Mouse (Mus musculus) monocyte, adult 59 days (primary cell): ENCODE measurements around the gene Vmn1r224. TPM values are rescaled to one million over a fixed set of nuclear protein-coding genes. Genes with fewer than 3 reads are reported as not detected.

Experiments
- total RNA-seq, 2 experiments: library from RNA; stranded (reverse); gene quantifications; one replicate each; pipeline ENCODE4 v1.2.4; 2023

Gene Vmn1r224
- not detected for total RNA-seq

GRCm38 (mm10) chr17:20413846-20414245, at the start of gene Vmn1r224:
Gene Vmn1r224 (plus strand): TSS chr17:20414146.

Other genes with a start within 250 kb of the Vmn1r224 start
- not detected for gene Fpr-rs6, start 231.0 kb upstream of the Vmn1r224 start, total RNA-seq
- not detected for gene Vmn2r105, start 179.1 kb upstream of the Vmn1r224 start, total RNA-seq
- not detected for gene Vmn2r106, start 128.6 kb upstream of the Vmn1r224 start, total RNA-seq
- gene Vmn2r107, start 68.9 kb upstream of the Vmn1r224 start, total RNA-seq, result not detected
- gene Vmn2r108, start 67.2 kb downstream of the Vmn1r224 start, total RNA-seq, result under 1 TPM; 0.05 to 0.06 TPM
- gene Vmn1r225, start 84.0 kb downstream of the Vmn1r224 start, total RNA-seq, result not detected
- gene Vmn2r109, start 150.6 kb downstream of the Vmn1r224 start, total RNA-seq, result not detected
- gene Vmn2r110, start 182.3 kb downstream of the Vmn1r224 start, total RNA-seq, result not detected
- gene Fpr-rs3, start 210.7 kb downstream of the Vmn1r224 start, total RNA-seq, result not detected